Mouse (Mus musculus) heart, postnatal 0 days (tissue): ENCODE data around the gene Dclre1a. TPM values are rescaled to one million over a fixed set of nuclear protein-coding genes. Genes with fewer than 3 reads are reported as not detected.

Source experiments
- ATAC-seq: fragments of 200-750 bp; cut with Nextera tagmentation; 2 replicates; pipeline ENCODE4 v1.8.0; 2017; ENCODE audit warnings: low read depth, moderate number of reproducible peaks, moderate library complexity; ENCODE audit not compliant: insufficient read depth
- DNase-seq: peaks from one replicate; pipeline ENCODE4 v3.0.0-alpha.2; 2016; ENCODE audit warnings: low spot score
- H3K27ac ChIP-seq: fragments of 300-500 bp; sonication (generic); 2 replicates; pipeline ENCODE4 v1.5.1; 2014; ENCODE audit warnings: low read depth, mild to moderate bottlenecking
- H3K27me3 ChIP-seq: fragments of 300-500 bp; sonication (generic); 2 replicates; pipeline ENCODE4 v1.6.1; 2014; ENCODE audit warnings: low read length, mixed read lengths; ENCODE audit not compliant: control insufficient read depth, insufficient read depth
- H3K36me3 ChIP-seq: fragments of 300-500 bp; sonication (generic); replicated peaks from 2 replicates; pipeline ENCODE4 v1.6.1; 2014; ENCODE audit warnings: low read length, mixed read lengths; ENCODE audit not compliant: control insufficient read depth, insufficient read depth
- H3K4me1 ChIP-seq: fragments of 300-500 bp; sonication (generic); 2 replicates; pipeline ENCODE4 v1.6.1; 2014; ENCODE audit warnings: antibody characterized with exemption; ENCODE audit not compliant: control insufficient read depth, insufficient read depth
- H3K4me2 ChIP-seq: fragments of 300-500 bp; sonication (generic); 2 replicates; pipeline ENCODE4 v1.6.1; 2014; ENCODE audit warnings: low read depth, mild to moderate bottlenecking, low read length, moderate library complexity
- H3K4me3 ChIP-seq: fragments of 300-500 bp; sonication (generic); 2 replicates; pipeline ENCODE4 v1.5.1; 2014; ENCODE audit warnings: low read depth, low read length
- H3K9ac ChIP-seq: fragments of 300-500 bp; sonication (generic); replicated peaks from 2 replicates; pipeline ENCODE4 v1.6.1; 2014; ENCODE audit warnings: low read depth, low read length, mixed read lengths
- H3K9me3 ChIP-seq: fragments of 300-500 bp; sonication (generic); replicated peaks from 2 replicates; pipeline ENCODE4 v1.6.1; 2016; ENCODE audit warnings: low read length; ENCODE audit not compliant: control insufficient read depth
- CTCF ChIP-seq: IDR thresholded peaks from 2 replicates; pipeline ENCODE4 v1.5.1; 2016; ENCODE audit warnings: antibody characterized with exemption, control low read depth, low read depth
- EP300 ChIP-seq: IDR thresholded peaks from 2 replicates; pipeline ENCODE4 v1.6.1; 2016; ENCODE audit warnings: antibody characterized with exemption, low read depth
- whole genome bisulfite sequencing: fragments of 180-500 bp; shearing (Covaris S2); extraction: QIAGEN DNeasy Blood & Tissue Kit; methylation state at CpG from one replicate; pipeline ENCODE4 v1.1.7; 2014; 5-methylcytosine and 5-hydroxymethylcytosine counted together
- polyA plus RNA-seq: library from polyadenylated mRNA; unstranded; fragments of >200 nt; fragmentation: Nextera tagmentation; extraction: Ambion mirVana; gene quantifications from 2 replicates; pipeline ENCODE4 v1.2.1, GENCODE M21; 2015
- total RNA-seq: library from RNA; depleted of rRNA; stranded (reverse); fragments of >200 nt; gene quantifications from 2 replicates; pipeline ENCODE4 v1.2.3, GENCODE M21; 2014; ENCODE audit warnings: low replicate concordance; rRNA removed

Dclre1a gene
- 4.4 and 6.9 TPM in 2 replicates for total RNA-seq
- polyA plus RNA-seq = 9.6 and 11.3 TPM in 2 replicates

DNA sequence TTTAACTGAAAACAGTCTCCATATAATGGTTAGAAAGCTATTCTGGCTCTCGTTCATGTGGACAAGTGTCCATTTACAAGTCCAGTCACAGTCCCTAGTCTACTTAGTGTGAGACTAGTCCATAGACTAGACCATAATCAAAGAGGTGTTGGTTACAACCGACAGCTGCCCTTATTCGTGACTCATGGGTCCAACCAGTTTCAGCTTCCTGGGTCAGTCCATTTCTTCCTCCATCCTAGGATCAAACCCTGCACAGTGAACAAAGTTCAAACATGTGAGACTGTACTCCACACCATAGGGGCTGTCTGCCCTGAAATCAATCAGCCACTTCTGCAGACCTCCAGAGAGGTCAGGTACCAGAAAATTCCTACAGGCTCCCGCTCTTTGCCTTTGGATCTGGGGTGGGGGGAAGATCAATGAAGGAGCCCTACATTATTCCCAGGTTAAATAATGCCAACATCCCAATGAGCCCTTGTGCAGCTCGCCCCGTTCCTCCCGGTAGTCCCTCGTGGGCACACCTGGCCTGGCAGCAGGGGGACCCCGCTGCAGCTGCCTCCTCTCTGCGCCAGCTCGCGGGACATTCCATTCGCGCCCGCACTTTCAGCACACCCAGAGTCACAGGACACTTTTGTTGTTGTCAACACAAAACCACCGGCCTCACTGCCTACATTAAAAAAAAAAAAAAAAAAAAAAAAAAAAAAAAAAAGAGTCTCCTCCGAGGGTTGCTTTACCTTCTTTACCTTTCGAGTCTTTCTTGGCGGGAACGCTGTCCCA is at the start of gene Dclre1a:
Dclre1a (minus strand) TSS at position 767 of the 774 bp plus-strand sequence.
- Histone ChIP-seq H3K4me1 (peaks cover 18% of the 10 kb centered on the region), H3K9ac (peak within 1 kb of the TSS; percentile 95), H3K36me3 (peaks cover 26% of the 10 kb centered on the region), H3K27ac (peak within 1 kb of the TSS; percentile 97), H3K4me3 (peak within 1 kb of the TSS; percentile 90), H3K9me3 (no peaks in the 10 kb centered on the region), H3K27me3 (no peaks in the 10 kb centered on the region), H3K4me2 (peak within 1 kb of the TSS; percentile 82)
- DNase-seq (peak; percentile 70), ATAC-seq (peak; percentile 52; the same call in 1 of the 2 replicates)
- WGBS = 8% methylated on average over 20 of the region's 20 CpGs
- peak; percentile 12; the same call in 1 of the 2 replicates for TF ChIP-seq CTCF
- TF ChIP-seq EP300 = no peak

DNA sequence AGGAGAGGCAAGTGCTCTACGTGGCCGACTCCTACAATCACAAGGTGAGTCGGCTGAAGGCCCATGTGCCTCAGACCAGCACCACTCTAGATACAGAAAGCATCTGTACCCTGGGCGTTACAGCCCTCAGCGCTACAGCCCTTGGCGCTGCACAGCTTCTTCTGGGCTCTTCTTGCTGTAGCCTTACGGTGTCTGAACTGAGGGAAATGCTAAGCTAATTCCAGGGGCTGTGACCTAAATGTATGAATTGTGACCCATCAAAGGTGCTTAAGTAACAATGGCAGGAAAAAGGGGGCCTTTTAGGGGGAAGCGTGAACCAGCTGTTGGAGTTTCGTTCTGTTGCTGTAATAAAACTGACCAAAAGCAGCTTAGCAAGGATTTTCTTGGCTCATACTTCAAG is 44.5 kb upstream of the Dclre1a start:
- TF ChIP-seq CTCF (no peak), EP300 (no peak)
- H3K4me2 ChIP-seq = no peak overlapping the region
- no peaks in the 10 kb centered on the region for H3K9me3 ChIP-seq
- DNase-seq = no peak
- no peak overlapping the region for H3K9ac ChIP-seq
- whole genome bisulfite sequencing = 82% methylated on average over 9 of the region's 9 CpGs
- no peak overlapping the region for H3K27ac ChIP-seq
- no peak for ATAC-seq
- H3K27me3 ChIP-seq = no peaks in the 10 kb centered on the region
- peaks cover 83% of the 10 kb centered on the region for H3K36me3 ChIP-seq
- peaks cover 4% of the 10 kb centered on the region for H3K4me1 ChIP-seq
- no peak overlapping the region for H3K4me3 ChIP-seq

GRCm38 (mm10) chr19:56590250-56590649 is 42.2 kb upstream of the Dclre1a start:
- WGBS = 78% methylated on average over 3 of the region's 3 CpGs
- Histone ChIP-seq H3K27ac (no peak overlapping the region), H3K4me3 (no peak overlapping the region), H3K36me3 (peaks cover 67% of the 10 kb centered on the region), H3K9ac (no peak overlapping the region), H3K4me1 (peaks cover 4% of the 10 kb centered on the region), H3K4me2 (no peak overlapping the region), H3K27me3 (no peaks in the 10 kb centered on the region), H3K9me3 (no peaks in the 10 kb centered on the region)
- TF ChIP-seq EP300 (no peak), CTCF (no peak)
- no peak for DNase-seq
- no peak for ATAC-seq

GRCm38 (mm10) chr19:56589455-56589854 is 41.4 kb upstream of the Dclre1a start:
- H3K36me3 ChIP-seq = peaks cover 59% of the 10 kb centered on the region
- no peak overlapping the region for H3K27ac ChIP-seq
- ATAC-seq (no peak), DNase-seq (no peak)
- H3K9me3 ChIP-seq = no peaks in the 10 kb centered on the region
- no peak overlapping the region for H3K4me3 ChIP-seq
- no peak for TF ChIP-seq CTCF
- no peak for TF ChIP-seq EP300
- H3K9ac ChIP-seq = no peak overlapping the region
- H3K4me1 ChIP-seq = peaks cover 4% of the 10 kb centered on the region
- 98% methylated on average over 5 of the region's 5 CpGs for WGBS
- no peaks in the 10 kb centered on the region for H3K27me3 ChIP-seq
- no peak overlapping the region for H3K4me2 ChIP-seq

DNA sequence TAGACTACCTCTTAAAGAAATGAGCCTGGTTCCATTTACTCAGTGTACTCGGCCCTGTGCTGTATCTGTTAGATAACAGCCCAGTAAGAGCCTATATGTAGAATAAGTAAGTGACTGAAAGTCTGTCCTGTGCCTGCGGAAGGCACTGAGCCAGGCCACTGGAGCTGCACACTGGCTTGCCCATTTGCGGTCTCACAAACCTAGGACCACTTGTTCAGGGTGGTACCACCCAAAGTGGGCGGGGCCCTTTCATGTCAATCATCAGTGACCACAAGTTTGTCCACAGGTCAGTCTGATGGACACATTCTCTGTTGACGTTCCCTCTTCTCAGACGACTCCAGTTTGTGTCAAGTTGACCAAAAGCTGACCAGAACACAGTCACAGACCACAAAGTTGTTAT is 41.0 kb upstream of the Dclre1a start:
- 0 out of 2 replicates have a peak, but pooled peaks have one; percentile 3 for ATAC-seq
- H3K27ac ChIP-seq = peak overlapping the region; percentile 57; the same call in 1 of the 2 replicates

More for the DNA sequence above, 41.0 kb upstream of the Dclre1a start:
- no peak overlapping the region for H3K9ac ChIP-seq
- TF ChIP-seq EP300 = no peak
- no peak for TF ChIP-seq CTCF
- H3K9me3 ChIP-seq = no peaks in the 10 kb centered on the region
- 69% methylated on average over 6 of the region's 6 CpGs for WGBS
- peaks cover 58% of the 10 kb centered on the region for H3K36me3 ChIP-seq
- H3K4me1 ChIP-seq = peaks cover 4% of the 10 kb centered on the region
- no peaks in the 10 kb centered on the region for H3K27me3 ChIP-seq
- no peak overlapping the region for H3K4me3 ChIP-seq
- no peak overlapping the region for H3K4me2 ChIP-seq
- no peak for DNase-seq
